Mouse (Mus musculus) left cerebral cortex, adult 2 months (tissue): ENCODE results near the gene Fhod1. TPM values are rescaled to one million over a fixed set of nuclear protein-coding genes. Genes with fewer than 3 reads are reported as not detected.

Source experiments
- DNase-seq, 2 experiments: peaks; one replicate each; pipeline ENCODE4 v3.0.0; 2021 to 2022; ENCODE audit warnings: low spot score in 2 of 2, mixed read lengths in 1 of 2; ENCODE audit errors: extremely low spot score in 1 of 2
- H3K27ac ChIP-seq: fragments of 200-600 bp; 2 replicates; pipeline ENCODE4 v1.8.1; 2022
- H3K4me3 ChIP-seq: fragments of 200-600 bp; 2 replicates; pipeline ENCODE4 v1.8.1; 2022
- CTCF ChIP-seq: fragments of 200-600 bp; IDR thresholded peaks from 2 replicates; pipeline ENCODE4 v1.8.1; 2022; ENCODE audit warnings: antibody characterized with exemption, mild to moderate bottlenecking, moderate library complexity
- intact Hi-C: fragments of 180-260 bp; cut with DNase I; formaldehyde crosslinking; loops from one replicate; pipeline ENCODE4 v1.15.1; 2025
- total RNA-seq, 2 experiments: library from RNA; stranded (reverse); gene quantifications; 2 replicates each; pipeline ENCODE4 v1.2.3; 2021

Fhod1 gene
- total RNA-seq, 2 experiments from 2014 or later: 3.5 to 3.7 TPM

DNA sequence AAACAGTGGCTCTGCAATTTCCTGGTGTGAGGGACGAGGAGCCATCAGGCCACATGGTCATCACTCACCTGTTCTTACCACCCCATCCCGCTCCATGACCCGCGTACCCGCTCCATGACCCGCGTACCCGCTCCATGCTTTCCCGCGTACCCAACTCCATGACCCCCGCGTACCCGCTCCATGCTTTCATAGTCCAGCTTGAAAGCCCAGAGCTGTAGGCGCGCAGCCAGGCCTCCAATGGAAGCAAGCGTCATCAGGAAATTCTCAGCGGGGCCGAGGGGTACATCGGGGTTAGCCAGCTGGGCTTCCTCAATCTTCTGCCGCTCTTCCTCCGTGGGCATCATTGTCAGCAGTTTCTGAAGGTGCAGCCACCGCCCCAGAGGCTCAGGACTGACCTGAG is 16.3 kb downstream of the Fhod1 start:
- TF ChIP-seq CTCF: no peak
- intact Hi-C loops: no loop called here
- no peak overlapping the region for H3K27ac ChIP-seq
- DNase-seq: no peak
- H3K4me3 ChIP-seq: no peak overlapping the region

DNA sequence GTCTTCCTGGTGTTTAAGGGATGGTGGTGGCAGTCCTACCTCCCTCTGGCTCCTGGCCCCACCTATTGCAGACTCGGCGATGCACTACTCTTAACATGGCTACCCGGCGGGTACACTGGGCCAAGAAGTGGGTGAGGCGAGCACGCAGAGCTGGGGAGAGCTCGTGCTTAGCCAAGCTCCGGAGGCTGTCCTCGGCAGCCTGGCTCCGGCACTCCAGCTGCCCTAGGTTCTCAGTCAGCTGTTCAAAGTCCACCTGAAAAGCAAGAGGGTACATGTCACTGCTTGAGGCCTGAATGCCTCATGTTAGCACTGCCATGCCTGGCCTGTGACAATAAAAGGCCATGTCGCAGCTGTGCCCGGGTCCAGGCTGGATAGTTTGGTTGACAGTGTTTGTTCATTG is 17.4 kb downstream of the Fhod1 start:
- H3K27ac ChIP-seq: no peak overlapping the region
- TF ChIP-seq CTCF: no peak
- H3K4me3 ChIP-seq: no peak overlapping the region
- DNase-seq: no peak
- intact Hi-C loops: no loop called here

DNA sequence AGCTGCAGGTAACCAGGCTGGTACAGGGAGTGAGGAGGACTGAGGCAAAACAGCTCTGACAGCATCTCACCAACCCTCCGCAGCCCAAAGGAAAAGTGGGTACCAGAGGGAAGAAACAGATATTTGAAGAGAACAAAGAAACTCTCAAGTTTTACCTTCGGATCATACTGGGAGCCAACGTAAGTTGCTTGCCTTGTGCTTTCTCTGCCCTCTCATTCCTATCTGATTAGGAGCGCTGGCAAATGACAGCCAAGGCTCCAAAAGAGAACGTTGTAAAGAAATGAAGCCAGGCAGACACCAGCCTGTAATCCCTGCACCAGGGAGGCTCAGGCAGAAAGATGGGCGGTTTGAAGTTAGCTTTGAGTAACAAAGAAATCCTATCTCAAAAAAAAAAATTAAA is 20.8 kb downstream of the Fhod1 start:
- no peak overlapping the region; the same call in 1 of the 2 replicates for H3K27ac ChIP-seq
- TF ChIP-seq CTCF: no peak
- H3K4me3 ChIP-seq: peak overlapping the region; percentile 99
- intact Hi-C loops: loop anchor here (2.0 kb wide), 1 partner anchor 14 kb away; no protein-coding TSS in a partner anchor
- no peak for DNase-seq

DNA sequence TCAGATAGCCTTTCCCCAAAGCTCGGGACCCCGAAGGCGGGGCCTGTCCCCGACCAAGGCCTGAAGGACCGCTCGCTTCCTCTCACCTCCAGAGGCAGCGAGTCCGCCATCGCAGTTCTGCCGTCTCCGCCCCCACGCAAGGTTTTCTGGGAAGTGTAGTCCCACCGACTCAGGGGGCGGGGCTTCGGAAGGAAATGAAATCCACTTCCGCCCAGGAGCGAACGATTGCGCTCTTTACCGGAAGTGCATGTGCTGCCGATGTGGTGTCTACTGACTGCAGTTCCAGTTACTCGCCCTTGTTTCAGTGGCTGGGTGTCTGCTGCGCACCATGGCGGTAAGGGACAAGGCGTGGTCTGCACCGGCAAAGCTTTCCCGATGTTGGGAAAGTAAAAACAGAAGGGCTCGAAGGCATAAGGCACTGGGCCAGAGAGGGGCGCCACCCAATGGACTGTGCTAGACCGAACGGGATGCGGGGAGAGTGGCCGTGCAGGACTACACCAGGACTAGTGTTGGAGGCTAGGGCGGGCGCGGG is 21.5 kb downstream of the Fhod1 start, which contains the start of the genes Lrrc29 and Tmem208:
TSS of gene Lrrc29 (minus strand) at position 138 of the 532 bp plus-strand sequence.
TSS of gene Tmem208 (plus strand) at position 214 of the 532 bp plus-strand sequence.
- Histone ChIP-seq H3K27ac (peak within 1 kb of the TSS; percentile 96), H3K4me3 (peak within 1 kb of the TSS; percentile 99)
- TF ChIP-seq CTCF: peak; percentile 46
- DNase-seq: peak; percentile 96 to 97
- intact Hi-C loops: loop anchor here (2.0 kb wide), 1 partner anchor 15 kb away; no protein-coding TSS in a partner anchor

DNA sequence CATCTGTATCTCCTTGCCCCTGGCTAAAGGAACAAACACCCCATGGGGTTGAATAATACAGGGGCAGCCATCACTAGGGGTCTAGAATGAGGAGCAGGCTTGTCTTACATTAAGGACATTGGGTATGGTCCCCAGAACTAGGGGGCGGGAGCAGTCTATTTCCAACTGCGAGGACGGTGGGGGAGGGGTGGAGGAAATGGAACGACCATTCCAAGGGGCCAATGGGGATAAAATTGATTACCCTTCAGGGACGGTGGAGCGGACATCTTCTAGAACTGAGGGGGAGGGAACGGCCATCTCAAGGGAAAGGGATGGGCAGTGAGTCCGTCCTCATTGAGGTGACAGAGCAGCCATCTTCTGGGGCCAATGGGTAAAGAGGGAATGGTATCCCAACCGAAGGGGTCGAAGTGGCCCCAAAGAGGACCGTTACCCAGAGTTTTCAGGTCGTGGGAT is 22.1 kb downstream of the Fhod1 start:
- H3K4me3 ChIP-seq: peak overlapping the region; percentile 99
- intact Hi-C loops: loop anchor here (2.0 kb wide), 1 partner anchor 15 kb away; no protein-coding TSS in a partner anchor
- peak overlapping the region; percentile 96 for H3K27ac ChIP-seq
- TF ChIP-seq CTCF: no peak
- DNase-seq: no peak

DNA sequence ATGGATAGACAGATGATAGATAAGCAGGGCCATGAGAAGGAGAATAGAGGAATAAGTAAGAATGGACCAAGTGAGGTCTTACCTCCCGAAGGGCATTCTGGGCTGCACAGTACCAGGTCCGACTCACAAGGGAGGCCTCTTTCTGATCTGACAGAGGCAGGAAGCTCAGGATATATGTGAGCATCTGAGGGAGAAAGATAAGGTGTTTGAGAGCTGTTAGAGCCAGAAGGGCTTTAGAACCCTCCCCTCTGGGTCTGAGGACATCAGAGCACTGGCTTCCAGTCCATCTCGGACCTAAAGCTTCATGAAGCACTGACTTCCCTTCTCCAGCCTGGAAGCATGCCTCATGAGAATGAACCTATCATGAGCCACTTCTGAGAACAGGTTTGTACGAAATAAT is 24.6 kb downstream of the Fhod1 start:
- TF ChIP-seq CTCF: no peak
- intact Hi-C loops: no loop called here
- DNase-seq: no peak
- no peak overlapping the region for H3K27ac ChIP-seq
- H3K4me3 ChIP-seq: no peak overlapping the region

DNA sequence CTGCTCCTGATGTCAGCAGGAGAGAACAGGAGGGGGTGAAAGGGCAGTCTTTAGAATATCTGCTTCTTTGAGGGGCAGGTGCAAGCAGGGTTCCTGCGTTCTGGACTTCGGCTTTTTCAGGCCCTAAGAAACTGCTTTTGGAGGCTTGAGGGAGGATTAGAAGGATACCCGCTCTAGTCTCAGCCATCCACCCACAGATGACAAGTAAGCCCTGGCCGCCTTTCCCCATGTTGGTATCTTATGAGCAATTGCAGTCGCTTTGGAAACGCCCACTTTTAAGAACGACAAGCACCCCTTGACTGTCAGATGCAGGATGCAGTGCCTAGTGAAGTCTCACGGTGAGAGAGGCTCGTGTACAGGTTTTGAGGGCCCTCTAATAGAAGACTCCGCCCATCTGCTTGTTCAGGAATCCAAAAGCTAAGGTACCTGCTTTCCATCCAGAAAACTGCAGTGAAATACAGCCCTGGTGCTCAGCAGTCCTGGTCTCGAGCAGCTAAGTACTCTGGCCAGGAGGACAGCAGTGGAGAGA is 29.0 kb downstream of the Fhod1 start:
- no peak overlapping the region for H3K4me3 ChIP-seq
- H3K27ac ChIP-seq: no peak overlapping the region; the same call in 1 of the 2 replicates
- no peak for DNase-seq
- intact Hi-C loops: no loop called here
- TF ChIP-seq CTCF: no peak

DNA sequence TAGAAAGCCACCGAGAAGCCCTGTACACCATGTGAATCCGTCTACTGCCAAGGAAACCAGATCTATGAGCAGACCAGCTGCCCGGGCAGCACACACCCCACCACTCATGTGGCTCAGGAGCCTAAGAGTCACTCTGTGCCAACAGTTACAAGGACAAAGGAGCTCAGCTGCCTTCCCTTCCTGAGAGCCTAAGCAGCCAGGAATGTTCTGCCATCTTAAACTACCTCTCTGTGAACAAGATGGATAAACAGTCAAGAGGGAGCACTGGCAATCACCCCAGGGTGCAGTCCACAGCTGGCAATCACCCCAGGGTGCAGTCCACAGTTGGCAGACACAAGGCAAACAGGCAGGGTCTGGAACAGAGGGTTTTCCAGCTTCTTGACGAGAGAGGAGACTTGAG is 29.8 kb downstream of the Fhod1 start:
- Histone ChIP-seq H3K4me3 (no peak overlapping the region), H3K27ac (no peak overlapping the region)
- no peak for TF ChIP-seq CTCF
- intact Hi-C loops: no loop called here
- DNase-seq: no peak

DNA sequence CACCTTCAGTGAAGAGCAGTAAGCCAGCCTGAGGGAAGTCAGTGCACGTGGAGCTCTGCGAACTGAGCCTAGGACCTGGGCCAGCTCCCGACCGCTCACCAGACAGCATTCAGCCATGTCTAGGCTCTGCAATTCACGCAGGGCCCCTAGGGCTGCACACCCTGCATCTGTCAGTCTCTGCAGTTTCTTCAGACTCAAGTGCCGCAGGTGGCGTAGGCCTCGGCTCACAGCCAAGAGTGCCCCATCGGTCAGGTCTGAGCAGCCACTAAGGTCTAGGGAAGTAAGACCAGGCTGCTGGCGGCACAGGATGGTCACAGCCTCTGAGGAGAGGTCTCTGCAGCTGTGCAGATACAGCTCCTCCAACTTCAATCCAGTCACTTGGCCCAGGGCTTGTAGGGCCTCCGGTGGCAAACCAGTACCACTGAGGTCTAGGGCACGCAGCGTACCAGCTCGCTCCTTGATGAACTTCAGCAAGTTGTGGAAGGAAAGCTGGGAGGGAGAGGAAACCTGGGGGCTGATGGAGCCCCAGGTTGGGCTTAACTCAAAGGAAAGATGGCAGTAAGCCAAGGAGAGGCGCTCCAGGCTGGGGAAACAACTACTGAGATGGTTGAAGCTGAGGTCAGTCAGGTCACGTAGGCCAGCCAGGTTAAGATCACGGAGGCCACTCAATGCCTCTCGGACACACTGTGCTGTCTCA is 32.5 kb downstream of the Fhod1 start:
- Histone ChIP-seq H3K4me3 (no peak overlapping the region), H3K27ac (no peak overlapping the region)
- intact Hi-C loops: no loop called here
- TF ChIP-seq CTCF: no peak
- no peak for DNase-seq

DNA sequence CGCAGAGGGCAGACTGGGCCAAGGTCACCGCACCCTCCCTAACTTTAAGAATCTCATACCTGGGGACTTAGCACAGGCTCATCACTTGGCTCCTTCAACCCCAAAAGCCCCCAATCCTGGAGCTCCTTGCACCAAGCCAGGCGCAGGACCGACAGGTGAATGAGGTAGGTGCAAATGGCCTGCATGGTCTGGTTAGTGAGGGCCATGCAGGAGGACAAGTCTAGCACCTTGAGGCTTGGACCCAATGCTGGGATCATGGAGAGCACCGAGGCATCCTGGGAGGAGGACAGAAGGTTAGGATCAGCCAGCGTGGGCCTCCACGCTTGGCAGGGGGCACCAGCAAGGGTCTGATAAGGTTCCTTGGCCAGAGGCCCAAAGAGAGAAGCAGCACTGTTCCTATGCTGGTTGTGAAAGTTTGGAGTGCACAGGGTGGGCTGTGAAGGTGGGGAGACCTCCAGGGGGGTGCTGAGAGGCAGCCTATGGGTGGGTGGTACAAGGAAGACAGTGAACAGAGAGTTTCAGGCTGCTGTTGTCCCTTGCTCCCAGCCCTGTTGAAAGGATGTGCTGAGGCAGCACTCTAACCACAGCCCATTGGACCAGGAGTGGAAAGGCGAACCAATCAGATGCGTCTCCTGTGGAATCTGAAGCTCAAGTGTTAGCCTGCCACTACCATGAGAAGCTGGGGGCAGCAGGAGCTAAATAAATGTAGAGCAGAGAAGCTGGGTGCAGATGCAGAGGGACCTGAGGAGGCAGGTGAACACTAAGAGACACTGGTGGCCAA is 33.9 kb downstream of the Fhod1 start:
- intact Hi-C loops: no loop called here
- no peak overlapping the region for H3K4me3 ChIP-seq
- no peak for TF ChIP-seq CTCF
- no peak for DNase-seq
- H3K27ac ChIP-seq: no peak overlapping the region

DNA sequence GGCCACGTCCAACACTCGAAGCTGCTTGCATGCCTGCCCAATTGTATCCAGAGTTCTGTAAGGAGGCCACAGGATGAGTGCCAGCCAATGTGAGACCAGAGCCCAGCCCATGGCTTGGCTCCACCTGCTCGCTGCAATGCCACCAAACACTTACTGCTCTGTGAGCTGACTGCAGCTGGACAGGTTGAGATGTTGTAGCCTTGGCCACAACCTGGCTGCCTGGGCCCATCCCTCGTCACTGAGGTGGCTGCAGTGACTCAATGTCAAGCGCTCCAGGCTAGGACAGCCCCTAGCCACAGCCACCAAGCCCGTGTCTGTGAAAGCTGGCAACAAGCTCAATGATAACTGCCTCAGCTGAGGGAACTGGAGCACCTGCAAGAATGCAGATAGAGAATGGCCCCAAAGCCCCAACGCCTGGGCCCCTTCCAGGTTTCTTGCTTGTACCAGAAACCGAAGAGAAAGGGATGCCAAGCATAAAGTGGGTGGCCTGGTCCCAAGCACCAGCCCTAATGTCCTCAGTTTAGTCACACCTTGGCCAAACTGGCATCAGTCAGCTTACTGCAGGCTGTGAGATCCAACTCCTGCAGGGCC is 34.8 kb downstream of the Fhod1 start:
- intact Hi-C loops: no loop called here
- TF ChIP-seq CTCF: no peak
- no peak overlapping the region for H3K27ac ChIP-seq

DNA sequence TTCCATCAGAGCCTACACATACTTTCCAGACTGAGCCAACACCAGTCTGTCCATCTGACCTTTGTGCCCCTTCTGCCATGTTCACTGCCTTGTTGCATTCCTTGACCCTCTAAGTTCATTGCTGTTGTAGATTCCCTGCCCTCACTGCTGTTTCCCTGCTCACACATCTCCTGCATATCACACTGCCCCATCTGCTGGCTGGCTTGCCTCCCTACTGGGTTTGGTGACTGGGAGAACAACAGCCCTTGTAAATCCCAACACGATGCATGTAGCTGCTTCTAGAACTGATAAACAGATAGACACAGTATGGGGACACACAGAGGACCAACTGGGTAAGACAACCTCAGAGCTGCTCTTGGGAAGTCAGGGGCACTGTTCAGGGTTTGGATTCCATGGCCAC is 36.0 kb downstream of the Fhod1 start:
- no peak for TF ChIP-seq CTCF
- Histone ChIP-seq H3K4me3 (no peak overlapping the region), H3K27ac (no peak overlapping the region)
- intact Hi-C loops: no loop called here
- no peak for DNase-seq

More for the DNA sequence above, 34.8 kb downstream of the Fhod1 start:
- no peak for DNase-seq
- H3K4me3 ChIP-seq: no peak overlapping the region
